18 mouse cellular contexts compared by ENCODE assay signal in genomic region chr15:5312231-5312630, GRCm38 (mm10).
DNase-seq lines count a peak whose midpoint lies in the region; ATAC-seq and TF ChIP-seq lines count a peak whose summit lies in the region.
"Had no signal": no experiment of that assay in that cellular context is flagged by ENCODE, and none has a peak within 500 bp of the region (broad histone marks: within the 10 kb centered on the region; RNA-seq: fewer than 3 reads in every experiment).

No protein-coding gene starts in this region.

- TF ChIP-seq CTCF in brain, embryonic 14.5 days (IDR thresholded peaks at IDR 0.05; ENCODE audit: borderline replicate concordance, extremely low read depth, insufficient read depth, insufficient read length), result no peak

- TF ChIP-seq POLR2A in brain, embryonic 14.5 days (IDR thresholded peaks at IDR 0.05; ENCODE audit: borderline replicate concordance, extremely low read depth, insufficient read depth, insufficient read length, poor library complexity, severe bottlenecking), result no peak

- 0 out of 2 replicates have a peak, but pooled peaks have one; percentile 26 for ATAC-seq in neutrophil, adult 5-6 weeks (ENCODE audit: extremely low read depth, insufficient number of reproducible peaks, low FRiP score, poor library complexity, severe bottlenecking)
- ATAC-seq: activated CD4-positive, CD25-positive, alpha-beta regulatory T cell, adult 4 months; forebrain, postnatal 0 days; hindbrain, embryonic 16.5 days had no signal

- peak; percentile 13 for DNase-seq in kidney, adult 9 months
- DNase-seq in kidney, adult 8-10 months, result no peak
- DNase-seq in B cell, adult 2 months, result peak; percentile 16 to 40
- peak; percentile 2 for DNase-seq in brain, embryonic 14.5 days (ENCODE audit: low read depth)
- DNase-seq in gastrocnemius, postnatal 14 days, result no peak
- DNase-seq in layer of hippocampus, adult 8-10 months (ENCODE audit: low spot score in 2 of 2), result no peak
- DNase-seq: adrenal gland, postnatal 10 days; cerebellum, adult 11 months; cerebellum, postnatal 14 days; forebrain, postnatal 0 days; heart, postnatal 36 days; kidney, adult 11 months; liver, embryonic 13.5 days; lung, embryonic 14.5 days; lung, postnatal 36 days had no signal

- intact Hi-C loops in gastrocnemius, postnatal 14 days (cut with DNase I; ENCODE audit: low total_unique reads), result no loop called here

Comparison
In these comparisons a context has a peak if more than half of its experiments do, and no peak if none do; other contexts are left out.
1. DNase-seq: peak in kidney, adult 9 months (single experiment), B cell, adult 2 months (2 of 2) and brain, embryonic 14.5 days (single experiment); none in kidney, adult 8-10 months (0 of 2), gastrocnemius, postnatal 14 days (single experiment) and layer of hippocampus, adult 8-10 months (0 of 2).